Comparison of ENCODE assay signal across 27 mouse cellular contexts in the genomic region with DNA sequence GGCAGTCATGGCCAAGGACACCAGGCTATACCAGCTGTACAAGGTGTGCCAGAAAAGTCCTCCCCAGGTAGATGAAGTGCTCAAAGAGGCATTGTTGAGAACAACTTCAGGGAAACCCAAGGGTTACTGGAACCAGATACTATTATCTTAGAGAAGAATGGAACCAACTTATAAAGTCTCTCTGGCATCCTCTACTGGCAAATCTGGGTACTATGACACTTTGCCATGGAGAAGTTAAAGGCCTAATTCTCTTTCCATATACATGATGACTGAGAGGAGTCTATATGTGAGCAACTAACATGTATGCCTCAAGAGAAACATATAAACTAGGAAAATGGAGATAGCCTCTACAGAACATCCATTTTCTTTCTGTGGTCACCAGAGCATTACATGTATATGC. TPM values are rescaled to one million over a fixed set of nuclear protein-coding genes. Genes with fewer than 3 reads are reported as not detected.
"Had no signal": no experiment of that assay in that cellular context is flagged by ENCODE, and none has a peak within 500 bp of the region (broad histone marks: within the 10 kb centered on the region; RNA-seq: fewer than 3 reads in every experiment).

No protein-coding gene starts in this region.

- H3K9me3 ChIP-seq: limb, embryonic 10.5 days; liver, embryonic 15.5 days; lung, embryonic 15.5 days; stomach, embryonic 15.5 days had no signal

- H3K4me2 ChIP-seq: limb, embryonic 13.5 days; liver, embryonic 12.5 days; liver, embryonic 15.5 days; lung, embryonic 15.5 days; midbrain, embryonic 12.5 days; midbrain, embryonic 15.5 days; neural tube, embryonic 12.5 days; neural tube, embryonic 15.5 days; stomach, embryonic 15.5 days had no signal

- H3K4me3 ChIP-seq: limb, embryonic 10.5 days; limb, embryonic 13.5 days; liver, embryonic 12.5 days; liver, embryonic 15.5 days; lung, embryonic 15.5 days; midbrain, embryonic 12.5 days; midbrain, embryonic 15.5 days; neural tube, embryonic 12.5 days; neural tube, embryonic 15.5 days; stomach, embryonic 15.5 days had no signal

- H3K27me3 ChIP-seq: limb, embryonic 13.5 days; liver, embryonic 12.5 days; liver, embryonic 15.5 days; lung, embryonic 15.5 days; midbrain, embryonic 12.5 days; midbrain, embryonic 15.5 days; neural tube, embryonic 12.5 days; neural tube, embryonic 15.5 days; stomach, embryonic 15.5 days had no signal

- H3K36me3 ChIP-seq: limb, embryonic 10.5 days; limb, embryonic 13.5 days; liver, embryonic 12.5 days; liver, embryonic 15.5 days; lung, embryonic 15.5 days; midbrain, embryonic 12.5 days; midbrain, embryonic 15.5 days; neural tube, embryonic 12.5 days; neural tube, embryonic 15.5 days; stomach, embryonic 15.5 days had no signal

- H3K9ac ChIP-seq: limb, embryonic 13.5 days; liver, embryonic 12.5 days; liver, embryonic 15.5 days; lung, embryonic 15.5 days; midbrain, embryonic 12.5 days; midbrain, embryonic 15.5 days; neural tube, embryonic 12.5 days; neural tube, embryonic 15.5 days; stomach, embryonic 15.5 days had no signal

- ATAC-seq: liver, embryonic 12.5 days; midbrain, embryonic 15.5 days had no signal

- DNase-seq: kidney, adult 2 months; kidney, postnatal 10 days; kidney, postnatal 36 days; liver; lung, adult 18-20 months; lung, postnatal 10 days; lung, postnatal 36 days; right cerebral cortex, adult 18-20 months; right cerebral cortex, postnatal 14 days; right cerebral cortex, postnatal 4 days; thymus, adult 18-20 months; thymus, postnatal 4 days had no signal

- H3K4me1 ChIP-seq: limb, embryonic 10.5 days; limb, embryonic 13.5 days; liver, embryonic 12.5 days; liver, embryonic 15.5 days; lung, embryonic 15.5 days; midbrain, embryonic 12.5 days; midbrain, embryonic 15.5 days; neural tube, embryonic 12.5 days; neural tube, embryonic 15.5 days; stomach, embryonic 15.5 days had no signal

- H3K27ac ChIP-seq: limb, embryonic 10.5 days; limb, embryonic 13.5 days; liver, embryonic 12.5 days; liver, embryonic 15.5 days; lung, embryonic 15.5 days; midbrain, embryonic 12.5 days; midbrain, embryonic 15.5 days; neural tube, embryonic 12.5 days; neural tube, embryonic 15.5 days; stomach, embryonic 15.5 days had no signal

RNA-seq across cellular contexts. Expression of gene Gm13124, which starts 13.8 kb away (rescaled TPM):
- total RNA-seq: layer of hippocampus, postnatal 14 days; left cerebral cortex, postnatal 25 days; megakaryocyte, adult 5-6 weeks had no signal
- polyA plus RNA-seq: kidney, adult 2 months; kidney, embryonic 14.5 days; limb, embryonic 10.5 days; limb, embryonic 13.5 days; liver, embryonic 12.5 days; liver, embryonic 15.5 days; lung, embryonic 15.5 days; midbrain, embryonic 12.5 days; midbrain, embryonic 15.5 days; neural tube, embryonic 12.5 days; neural tube, embryonic 15.5 days; stomach, embryonic 15.5 days had no signal

RNA-seq across cellular contexts. Expression of gene 9430007A20Rik, which starts 31.5 kb away (rescaled TPM):
- total RNA-seq: layer of hippocampus, postnatal 14 days; left cerebral cortex, postnatal 25 days; megakaryocyte, adult 5-6 weeks had no signal
- polyA plus RNA-seq: kidney, adult 2 months; kidney, embryonic 14.5 days; limb, embryonic 10.5 days; limb, embryonic 13.5 days; liver, embryonic 12.5 days; liver, embryonic 15.5 days; lung, embryonic 15.5 days; midbrain, embryonic 12.5 days; midbrain, embryonic 15.5 days; neural tube, embryonic 12.5 days; neural tube, embryonic 15.5 days; stomach, embryonic 15.5 days; testis, adult 2 months had no signal
